Mouse (Mus musculus) ES-Bruce4 (cell line): ENCODE measurements around the gene AI987944.

Experiments
- CTCF ChIP-seq: IDR thresholded peaks from one replicate; pipeline ENCODE4 v1.8.1; 2011; ENCODE audit warnings: low read depth, low read length
- EP300 ChIP-seq: IDR thresholded peaks from 2 replicates; pipeline ENCODE4 v1.6.1; 2011; ENCODE audit warnings: low read depth, low read length; ENCODE audit not compliant: insufficient read depth
- POLR2A ChIP-seq: IDR thresholded peaks from one replicate; pipeline ENCODE4 v1.8.1; 2011; ENCODE audit warnings: low read length; ENCODE audit not compliant: insufficient read depth

GRCm38 (mm10) chr7:41393048-41393971 lies at the start of gene AI987944:
- no peak for TF ChIP-seq CTCF
- no peak for TF ChIP-seq EP300
- TF ChIP-seq POLR2A: peak; percentile 60
